In genomic region chr16:25529681-25530080, GRCm38 (mm10) we compare ENCODE assay signal across 19 mouse cellular contexts.
DNase-seq lines count a peak whose midpoint lies in the region; ATAC-seq and TF ChIP-seq lines count a peak whose summit lies in the region.
"Had no signal": no experiment of that assay in that cellular context is flagged by ENCODE, and none has a peak within 500 bp of the region (broad histone marks: within the 10 kb centered on the region; RNA-seq: fewer than 3 reads in every experiment).

No protein-coding gene starts in this region.

- DNase-seq in cerebellum, postnatal 10 days: peak; percentile 17 to 54
- no peak for DNase-seq in cerebellum, adult 11 months
- DNase-seq in midbrain, postnatal 0 days (ENCODE audit: low spot score): peak; percentile 6
- peak; percentile 75 for DNase-seq in fat pad, adult 2 months (ENCODE audit: extremely low read depth, low read depth, low spot score)
- DNase-seq in forebrain, embryonic 14.5 days (ENCODE audit: low spot score): no peak
- DNase-seq: adrenal gland, postnatal 36 days; B cell, adult 2 months; heart, postnatal 4 days; kidney, postnatal 10 days; spleen, adult 18-20 months had no signal

- H3K4me2 ChIP-seq in midbrain, postnatal 0 days (ENCODE audit: low read depth, low read length, poor library complexity, severe bottlenecking): no peak overlapping the region
- no peak overlapping the region for H3K4me2 ChIP-seq in midbrain, embryonic 15.5 days
- H3K4me2 ChIP-seq in forebrain, embryonic 14.5 days (ENCODE audit: low read length): no peak overlapping the region
- H3K4me2 ChIP-seq in kidney, embryonic 15.5 days: no peak overlapping the region
- H3K4me2 ChIP-seq: embryonic facial prominence, embryonic 12.5 days; heart, embryonic 11.5 days; liver, embryonic 11.5 days; lung, embryonic 15.5 days had no signal

- H3K36me3 ChIP-seq in midbrain, postnatal 0 days (ENCODE audit: insufficient read depth, low read length): no peaks in the 10 kb centered on the region
- H3K36me3 ChIP-seq in midbrain, embryonic 15.5 days (replicated peaks): no peaks in the 10 kb centered on the region
- no peaks in the 10 kb centered on the region for H3K36me3 ChIP-seq in forebrain, embryonic 14.5 days (ENCODE audit: control insufficient read depth, insufficient read depth, low read length)
- H3K36me3 ChIP-seq in kidney, embryonic 15.5 days: no peaks in the 10 kb centered on the region
- H3K36me3 ChIP-seq: embryonic facial prominence, embryonic 12.5 days; forebrain, embryonic 10.5 days; lung, embryonic 15.5 days had no signal

- TF ChIP-seq CTCF in midbrain, postnatal 0 days (IDR thresholded peaks at IDR 0.05): no peak

- WGBS in midbrain, postnatal 0 days: 85% methylated on average over 1 of the region's 1 CpGs
- WGBS in midbrain, embryonic 15.5 days: 81% methylated on average over 1 of the region's 1 CpGs
- 90% methylated on average over 1 of the region's 1 CpGs for WGBS in forebrain, embryonic 14.5 days
- whole genome bisulfite sequencing in kidney, embryonic 15.5 days: 100% methylated on average over 1 of the region's 1 CpGs

- H3K27ac ChIP-seq in midbrain, postnatal 0 days (ENCODE audit: low read depth, low read length): no peak overlapping the region
- no peak overlapping the region for H3K27ac ChIP-seq in midbrain, embryonic 15.5 days
- no peak overlapping the region for H3K27ac ChIP-seq in forebrain, embryonic 14.5 days (ENCODE audit: low read depth, low read length)
- H3K27ac ChIP-seq in kidney, embryonic 15.5 days: no peak overlapping the region
- H3K27ac ChIP-seq: embryonic facial prominence, embryonic 12.5 days; forebrain, embryonic 10.5 days; lung, embryonic 15.5 days had no signal

- H3K4me1 ChIP-seq in midbrain, postnatal 0 days (ENCODE audit: insufficient read depth, low read length): no peaks in the 10 kb centered on the region
- no peaks in the 10 kb centered on the region for H3K4me1 ChIP-seq in midbrain, embryonic 15.5 days
- no peaks in the 10 kb centered on the region for H3K4me1 ChIP-seq in forebrain, embryonic 14.5 days (ENCODE audit: control insufficient read depth, insufficient read depth, low read length)
- H3K4me1 ChIP-seq in kidney, embryonic 15.5 days: no peaks in the 10 kb centered on the region
- H3K4me1 ChIP-seq: embryonic facial prominence, embryonic 12.5 days; forebrain, embryonic 10.5 days; lung, embryonic 15.5 days had no signal

- H3K4me3 ChIP-seq in midbrain, postnatal 0 days (ENCODE audit: low read depth, low read length): no peak overlapping the region
- no peak overlapping the region for H3K4me3 ChIP-seq in midbrain, embryonic 15.5 days
- H3K4me3 ChIP-seq in forebrain, embryonic 14.5 days (ENCODE audit: low read depth, low read length): no peak overlapping the region
- H3K4me3 ChIP-seq in kidney, embryonic 15.5 days (replicated peaks): no peak overlapping the region
- H3K4me3 ChIP-seq: embryonic facial prominence, embryonic 12.5 days; forebrain, embryonic 10.5 days; lung, embryonic 15.5 days had no signal

- no peaks in the 10 kb centered on the region for H3K9me3 ChIP-seq in midbrain, postnatal 0 days (ENCODE audit: low read length)
- no peaks in the 10 kb centered on the region for H3K9me3 ChIP-seq in midbrain, embryonic 15.5 days
- no peaks in the 10 kb centered on the region for H3K9me3 ChIP-seq in forebrain, embryonic 14.5 days (replicated peaks; ENCODE audit: control insufficient read depth, low read length)
- no peaks in the 10 kb centered on the region for H3K9me3 ChIP-seq in kidney, embryonic 15.5 days (replicated peaks)
- H3K9me3 ChIP-seq: embryonic facial prominence, embryonic 12.5 days; forebrain, embryonic 10.5 days; lung, embryonic 15.5 days had no signal

- ATAC-seq in midbrain, postnatal 0 days (ENCODE audit: low FRiP score): no peak
- no peak for ATAC-seq in midbrain, embryonic 15.5 days (replicated peaks)
- ATAC-seq in megakaryocyte, adult 5-6 weeks (ENCODE audit: poor library complexity, severe bottlenecking): peak; percentile 36
- no peak for ATAC-seq in forebrain, embryonic 14.5 days
- no peak for ATAC-seq in kidney, embryonic 15.5 days (replicated peaks; ENCODE audit: low FRiP score)
- ATAC-seq: inflammation-experienced regulatory T-cells, adult 6 months had no signal

- H3K9ac ChIP-seq in midbrain, postnatal 0 days (replicated peaks; ENCODE audit: low read length, poor library complexity, severe bottlenecking): no peak overlapping the region
- no peak overlapping the region for H3K9ac ChIP-seq in midbrain, embryonic 15.5 days
- no peak overlapping the region for H3K9ac ChIP-seq in forebrain, embryonic 14.5 days (ENCODE audit: low read length)
- no peak overlapping the region for H3K9ac ChIP-seq in kidney, embryonic 15.5 days
- H3K9ac ChIP-seq: embryonic facial prominence, embryonic 12.5 days; lung, embryonic 15.5 days had no signal

- H3K27me3 ChIP-seq in midbrain, postnatal 0 days (ENCODE audit: insufficient read depth, low read length): no peaks in the 10 kb centered on the region
- no peaks in the 10 kb centered on the region for H3K27me3 ChIP-seq in midbrain, embryonic 15.5 days (replicated peaks)
- H3K27me3 ChIP-seq in forebrain, embryonic 14.5 days (replicated peaks; ENCODE audit: control insufficient read depth, insufficient read depth, low read length): no peaks in the 10 kb centered on the region
- no peaks in the 10 kb centered on the region for H3K27me3 ChIP-seq in kidney, embryonic 15.5 days
- H3K27me3 ChIP-seq: embryonic facial prominence, embryonic 12.5 days; lung, embryonic 15.5 days had no signal

Comparison
In these comparisons a context has a peak if more than half of its experiments do, and no peak if none do; other contexts are left out.
1. DNase-seq: peak in cerebellum, postnatal 10 days (2 of 2), midbrain, postnatal 0 days (single experiment) and fat pad, adult 2 months (single experiment); none in cerebellum, adult 11 months (single experiment) and forebrain, embryonic 14.5 days (single experiment).